Mouse (Mus musculus) cortical plate, adult 2 months (tissue): Measurements from ENCODE around the gene Pak6.

Experiments used
- CTCF ChIP-seq: fragments of 200-500 bp; IDR thresholded peaks from 2 replicates; pipeline ENCODE4 v1.5.1; 2011; ENCODE audit warnings: mild to moderate bottlenecking, control low read depth, low read length; ENCODE audit not compliant: insufficient read depth; ENCODE audit errors: extremely low read depth
- POLR2A ChIP-seq: fragments of 200-500 bp; IDR thresholded peaks from 2 replicates; pipeline ENCODE4 v1.6.1; 2011; ENCODE audit warnings: mild to moderate bottlenecking, low read length, control low read depth; ENCODE audit not compliant: insufficient read depth; ENCODE audit errors: extremely low read depth

DNA sequence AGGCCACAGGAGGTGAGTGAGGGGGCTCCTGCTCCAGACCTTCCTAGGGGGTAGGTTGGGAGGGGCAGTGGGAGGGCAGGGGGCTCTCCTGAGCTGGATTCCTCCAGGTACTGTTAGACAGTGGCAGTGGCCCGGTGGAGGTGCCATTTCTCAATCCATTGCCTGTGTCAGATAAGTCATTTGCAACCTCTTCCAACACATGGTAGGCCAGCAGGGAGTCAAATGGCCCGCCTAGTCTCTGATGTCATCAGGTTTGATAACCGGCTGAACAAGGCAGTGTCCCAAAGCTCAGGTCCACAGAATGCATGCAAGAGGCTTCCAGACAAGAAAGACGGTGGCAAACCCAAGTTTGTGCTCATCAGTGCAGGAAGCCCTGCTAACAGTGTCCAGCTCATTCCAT, 14.7 kb downstream of the Pak6 start:
- TF ChIP-seq CTCF = no peak
- TF ChIP-seq POLR2A = no peak
